Mouse (Mus musculus): Measurements from ENCODE around the gene Sgpp2.

The Sgpp2 gene

GRCm38 (mm10) chr1:78339941-78340340 lies 29.8 kb downstream of the Sgpp2 start:
- DNase-seq, result no peak

- DNase-seq, result no peak
Measured at GRCm38 (mm10) chr1:78340584-78340983, 30.4 kb downstream of the Sgpp2 start.

- no peak for DNase-seq
Measured at GRCm38 (mm10) chr1:78347317-78347806, 37.2 kb downstream of the Sgpp2 start.

- no peak for DNase-seq
Measured at GRCm38 (mm10) chr1:78349219-78349618, 39.1 kb downstream of the Sgpp2 start.

- DNase-seq, result no peak
Measured at GRCm38 (mm10) chr1:78353254-78353653, 43.1 kb downstream of the Sgpp2 start.

- no peak for DNase-seq
Measured at GRCm38 (mm10) chr1:78355123-78355522, 45.0 kb downstream of the Sgpp2 start.

- no peak for DNase-seq
Measured at GRCm38 (mm10) chr1:78357415-78357814, 47.3 kb downstream of the Sgpp2 start.

- DNase-seq, result no peak
Measured at GRCm38 (mm10) chr1:78357868-78358267, 47.7 kb downstream of the Sgpp2 start.

GRCm38 (mm10) chr1:78363965-78364889 lies 54.1 kb downstream of the Sgpp2 start:
- DNase-seq, result no peak

- no peak for DNase-seq
Measured at GRCm38 (mm10) chr1:78367806-78368205, 57.7 kb downstream of the Sgpp2 start.

- DNase-seq, result no peak
Measured at GRCm38 (mm10) chr1:78370121-78370520, 60.0 kb downstream of the Sgpp2 start.

- DNase-seq, result peak; percentile 48
Measured at GRCm38 (mm10) chr1:78371569-78372236, 61.6 kb downstream of the Sgpp2 start.

GRCm38 (mm10) chr1:78372316-78372715 lies 62.2 kb downstream of the Sgpp2 start:
- no peak for DNase-seq

GRCm38 (mm10) chr1:78373836-78374235 lies 63.7 kb downstream of the Sgpp2 start:
- DNase-seq, result no peak

GRCm38 (mm10) chr1:78375058-78375457 lies 64.9 kb downstream of the Sgpp2 start:
- DNase-seq, result no peak

GRCm38 (mm10) chr1:78380950-78381349 lies 70.8 kb downstream of the Sgpp2 start:
- DNase-seq, result no peak

- no peak for DNase-seq
Measured at GRCm38 (mm10) chr1:78387854-78388253, 77.7 kb downstream of the Sgpp2 start.

- DNase-seq, result no peak
Measured at GRCm38 (mm10) chr1:78388848-78389247, 78.7 kb downstream of the Sgpp2 start.

- DNase-seq, result no peak
Measured at GRCm38 (mm10) chr1:78395191-78395735, 85.1 kb downstream of the Sgpp2 start.

GRCm38 (mm10) chr1:78395737-78396136 lies 85.6 kb downstream of the Sgpp2 start:
- DNase-seq, result no peak

GRCm38 (mm10) chr1:78396320-78396913 lies 86.3 kb downstream of the Sgpp2 start:
- DNase-seq, result no peak

GRCm38 (mm10) chr1:78399755-78400154 lies 89.6 kb downstream of the Sgpp2 start:
- DNase-seq, result no peak

GRCm38 (mm10) chr1:78401413-78401812 lies 91.3 kb downstream of the Sgpp2 start:
- no peak for DNase-seq
